Mouse (Mus musculus) embryonic fibroblast, embryonic 13.5 days (primary cell): ENCODE data around the gene Tab1.

ENCODE experiments used
- CTCF ChIP-seq: IDR thresholded peaks from 2 replicates; pipeline ENCODE4 v1.5.1; 2011; ENCODE audit warnings: mild to moderate bottlenecking, control low read depth, low read length, moderate library complexity, borderline replicate concordance; ENCODE audit not compliant: insufficient read depth
- POLR2A ChIP-seq: IDR thresholded peaks from 2 replicates; pipeline ENCODE4 v1.6.1; 2011; ENCODE audit warnings: low read depth, mild to moderate bottlenecking, control low read depth, low read length, moderate library complexity

GRCm38 (mm10) chr15:80095596-80095995 lies 37.3 kb upstream of the Tab1 start:
- TF ChIP-seq POLR2A, result no peak
- no peak for TF ChIP-seq CTCF
